Mouse (Mus musculus) small intestine, adult 2 months (tissue): Measurements from ENCODE around the gene Pnpo. TPM values are rescaled to one million over a fixed set of nuclear protein-coding genes. Genes with fewer than 3 reads are reported as not detected.

Experiments
- H3K27ac ChIP-seq: fragments of 200-500 bp; 2 replicates; pipeline ENCODE4 v1.5.1; 2012; ENCODE audit warnings: low read depth, low read length, control low read depth, inconsistent platforms; ENCODE audit not compliant: insufficient read depth
- H3K27me3 ChIP-seq: fragments of 200-500 bp; 2 replicates; pipeline ENCODE4 v1.6.1; 2012; ENCODE audit warnings: mild to moderate bottlenecking, moderate library complexity, low read length, inconsistent platforms; ENCODE audit not compliant: control insufficient read depth, insufficient read depth
- H3K36me3 ChIP-seq: fragments of 200-500 bp; 2 replicates; pipeline ENCODE4 v1.6.1; 2012; ENCODE audit warnings: mild to moderate bottlenecking, low read length, control low read depth, inconsistent platforms; ENCODE audit not compliant: control insufficient read depth, insufficient read depth
- H3K4me1 ChIP-seq: fragments of 200-500 bp; 2 replicates; pipeline ENCODE4 v1.6.1; 2012; ENCODE audit warnings: low read length, inconsistent platforms, mixed read lengths; ENCODE audit not compliant: control insufficient read depth, insufficient read depth, insufficient read length
- H3K4me3 ChIP-seq: fragments of 200-500 bp; 2 replicates; pipeline ENCODE4 v1.5.1; 2012; ENCODE audit warnings: low read depth, mild to moderate bottlenecking, control low read depth, inconsistent platforms, low read length, moderate library complexity
- CTCF ChIP-seq: fragments of 200-500 bp; IDR thresholded peaks from 2 replicates; pipeline ENCODE4 v1.5.1; 2012; ENCODE audit warnings: low read depth, mild to moderate bottlenecking, control low read depth, inconsistent platforms, low read length, moderate library complexity, mixed read lengths; ENCODE audit not compliant: insufficient replicate concordance, insufficient read length; ENCODE audit errors: extremely low read depth
- POLR2A ChIP-seq: fragments of 200-500 bp; IDR thresholded peaks from 2 replicates; pipeline ENCODE4 v1.6.1; 2012; ENCODE audit warnings: low read depth, mild to moderate bottlenecking, control low read depth, inconsistent platforms, low read length, moderate library complexity
- WGBS: fragments of 180-500 bp; shearing (Covaris S2); methylation state at CpG from one replicate; pipeline ENCODE4 v1.1.7; 2018; 5-methylcytosine and 5-hydroxymethylcytosine counted together
- polyA plus RNA-seq: library from polyadenylated mRNA; depleted of rRNA; stranded (reverse); fragments of >200 nt; gene quantifications from 2 replicates; pipeline ENCODE4 v1.2.3, GENCODE M21; 2012

Gene Pnpo
- polyA plus RNA-seq, 1 experiment: 44.6 TPM

DNA sequence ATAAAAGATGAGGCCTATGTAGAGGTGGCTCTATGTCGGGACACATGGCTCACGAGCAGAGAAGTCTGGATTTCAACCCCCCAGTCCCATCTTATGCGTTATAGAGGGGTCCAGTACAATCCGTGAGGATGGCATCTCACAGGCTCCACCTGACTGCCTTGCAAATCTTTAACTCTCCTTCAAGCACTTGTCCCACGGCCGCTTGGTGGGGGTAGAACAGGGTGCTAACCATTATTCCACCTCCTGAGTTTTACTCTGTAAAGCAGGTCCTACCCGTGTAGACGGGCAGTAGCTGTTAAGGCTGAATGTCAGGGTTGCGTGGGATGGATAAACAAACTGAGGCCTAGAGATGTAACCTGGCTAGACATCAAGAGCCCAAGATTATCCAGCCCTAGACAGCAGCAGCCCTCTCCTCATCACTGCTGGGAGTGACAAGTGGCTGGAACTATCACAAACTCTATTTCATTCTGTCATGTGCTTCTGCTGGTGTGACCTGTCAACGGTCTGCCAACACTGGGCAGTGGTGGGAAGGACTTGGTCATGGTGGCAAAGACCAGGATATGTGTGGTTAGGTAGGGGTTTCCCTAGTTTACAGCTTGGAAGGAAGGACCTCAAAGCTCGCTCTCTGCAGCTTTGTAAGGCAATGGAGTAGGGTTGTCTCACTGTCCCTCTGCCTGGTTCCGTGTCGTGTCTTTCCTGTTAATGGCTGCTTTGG lies 10.1 kb downstream of the Pnpo start:
- Histone ChIP-seq H3K36me3 (peaks cover 51% of the 10 kb centered on the region), H3K4me1 (peaks cover 21% of the 10 kb centered on the region), H3K27me3 (no peaks in the 10 kb centered on the region), H3K4me3 (peak overlapping the region; percentile 52), H3K27ac (peak overlapping the region; percentile 92)
- TF ChIP-seq CTCF (no peak), POLR2A (no peak)
- WGBS: 41% methylated on average over 13 of the region's 13 CpGs

DNA sequence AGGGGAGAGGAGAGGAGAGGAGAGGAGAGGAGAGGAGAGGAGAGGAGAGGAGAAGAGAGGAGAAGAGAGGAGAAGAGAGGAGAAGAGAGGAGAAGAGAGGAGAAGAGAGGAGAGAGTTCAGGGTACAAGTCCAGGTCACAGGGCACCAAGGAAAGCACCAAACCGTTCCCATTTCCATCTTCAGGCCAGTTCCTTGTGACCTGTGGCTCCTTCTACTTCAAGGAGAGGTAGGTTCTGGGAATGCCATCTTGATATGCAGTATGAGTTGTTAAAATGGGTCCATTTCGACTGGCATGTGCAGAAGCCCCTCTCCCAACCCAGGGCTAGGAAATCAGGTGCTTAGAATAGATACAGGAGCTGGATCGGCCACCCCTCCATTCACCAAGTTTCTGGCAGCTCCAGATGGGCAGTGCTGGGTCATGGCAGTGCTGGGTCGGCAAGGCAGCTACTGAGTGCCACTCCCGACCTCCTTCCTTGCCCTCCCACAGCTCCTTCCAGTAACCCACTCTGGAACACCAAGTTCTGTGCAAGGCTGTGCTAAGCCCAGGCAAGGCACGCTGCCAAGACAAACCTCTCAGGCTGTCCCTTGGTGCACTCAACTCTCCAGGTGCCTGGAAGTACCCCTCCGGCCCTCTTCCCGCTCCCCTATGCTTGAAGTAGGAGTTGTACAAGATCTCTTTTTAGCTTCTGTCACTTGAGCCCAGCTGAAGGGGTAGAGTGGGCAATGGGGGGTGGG lies 12.3 kb downstream of the Pnpo start:
- TF ChIP-seq CTCF (no peak), POLR2A (0 out of 2 replicates have a peak, but pooled peaks have one; percentile 12)
- no peaks in the 10 kb centered on the region for H3K27me3 ChIP-seq
- H3K36me3 ChIP-seq: peaks cover 40% of the 10 kb centered on the region
- peak overlapping the region; percentile 84 for H3K4me3 ChIP-seq
- peak overlapping the region; percentile 98 for H3K27ac ChIP-seq
- WGBS: 13% methylated on average over 8 of the region's 8 CpGs
- H3K4me1 ChIP-seq: peaks cover 18% of the 10 kb centered on the region

DNA sequence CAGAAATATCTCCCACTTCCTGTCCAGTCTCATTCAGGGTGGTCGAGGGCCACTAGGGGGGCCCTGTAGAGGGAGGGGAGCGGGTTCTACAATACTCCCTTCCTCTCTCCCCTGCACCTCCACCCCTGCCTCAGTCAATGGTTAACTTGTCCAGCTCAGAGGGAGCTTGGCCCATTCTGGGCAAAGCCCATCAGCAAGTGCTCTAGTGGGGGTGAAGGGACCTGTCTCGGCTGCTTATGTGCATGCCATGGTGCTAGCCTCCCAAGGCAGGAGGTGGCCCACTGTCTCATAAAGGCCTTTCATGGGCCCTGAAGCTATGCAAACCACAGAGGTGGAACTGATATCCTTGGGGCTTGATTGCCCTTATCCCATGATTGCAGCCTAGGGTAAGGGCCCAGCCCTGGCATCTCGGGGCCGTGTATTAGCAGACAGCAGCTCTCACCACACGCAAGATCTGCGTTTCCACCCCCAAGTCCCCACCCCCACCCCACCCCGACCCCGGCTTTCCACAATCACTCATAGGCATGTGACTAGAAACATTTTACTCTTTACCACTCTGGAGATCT lies 13.9 kb downstream of the Pnpo start:
- WGBS: 20% methylated on average over 9 of the region's 9 CpGs
- peak overlapping the region; percentile 87 for H3K4me3 ChIP-seq
- H3K27ac ChIP-seq: peak overlapping the region; percentile 100
- TF ChIP-seq POLR2A (peak; percentile 57), CTCF (no peak)
- peaks cover 23% of the 10 kb centered on the region for H3K4me1 ChIP-seq
- H3K27me3 ChIP-seq: no peaks in the 10 kb centered on the region
- H3K36me3 ChIP-seq: peaks cover 29% of the 10 kb centered on the region

DNA sequence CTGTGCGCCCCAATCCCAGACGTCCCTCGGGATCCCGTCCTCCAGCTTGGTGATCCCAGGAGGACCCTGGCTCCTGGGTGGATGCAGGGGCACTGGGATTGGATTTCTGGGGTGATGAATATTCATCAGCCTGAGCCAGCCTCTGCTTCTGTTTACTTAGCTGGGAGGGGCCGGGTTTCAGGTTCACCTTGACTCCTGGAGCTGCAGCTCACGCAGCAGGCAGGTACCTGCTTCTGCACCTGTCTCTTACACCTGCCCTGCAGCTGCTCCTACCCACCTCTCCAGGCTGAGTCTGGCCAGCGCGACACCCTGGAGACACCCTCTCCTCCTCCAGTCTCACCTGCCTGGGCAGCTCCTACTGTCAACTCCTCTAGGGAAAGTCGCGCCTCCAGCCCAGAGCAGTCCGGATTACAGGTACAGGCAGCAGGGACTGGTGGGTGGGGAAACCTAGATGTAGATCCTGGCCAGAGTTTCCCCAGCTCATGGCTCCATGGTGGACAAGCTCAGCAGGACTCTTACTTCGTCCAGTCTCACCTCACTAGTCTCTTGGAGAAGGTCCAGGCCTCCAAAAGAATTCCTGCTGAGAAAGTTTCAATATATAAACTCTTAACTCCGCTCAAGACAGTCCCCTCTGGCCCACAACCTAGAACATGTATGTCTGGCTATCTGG lies 14.6 kb downstream of the Pnpo start:
- H3K27ac ChIP-seq: peak overlapping the region; percentile 100
- peak overlapping the region; percentile 87 for H3K4me3 ChIP-seq
- no peaks in the 10 kb centered on the region for H3K27me3 ChIP-seq
- peaks cover 25% of the 10 kb centered on the region for H3K4me1 ChIP-seq
- WGBS: 11% methylated on average over 13 of the region's 13 CpGs
- no peak for TF ChIP-seq CTCF
- peak; percentile 89 for TF ChIP-seq POLR2A
- H3K36me3 ChIP-seq: peaks cover 23% of the 10 kb centered on the region

DNA sequence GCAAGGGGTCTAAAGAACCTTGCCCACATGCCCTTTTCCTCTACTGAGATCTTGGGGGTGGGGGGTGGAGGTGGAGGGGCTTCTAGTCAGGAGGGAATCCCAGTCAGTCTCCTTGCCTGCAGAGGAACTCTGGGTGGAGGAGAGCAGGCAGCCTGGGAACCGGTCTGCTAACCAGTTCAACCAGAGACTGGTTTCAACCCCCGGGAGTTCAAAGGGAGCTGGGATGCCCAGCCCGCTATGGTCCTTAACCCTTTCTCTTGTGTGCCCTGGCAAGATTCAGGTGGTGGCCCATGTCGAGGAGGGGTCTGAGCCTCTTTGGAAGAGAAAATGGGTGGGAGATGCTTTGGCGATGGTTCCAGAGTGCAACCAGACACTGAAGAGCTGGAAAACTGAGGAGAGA lies 15.1 kb downstream of the Pnpo start:
- WGBS: 14% methylated on average over 5 of the region's 5 CpGs
- peaks cover 27% of the 10 kb centered on the region for H3K4me1 ChIP-seq
- peaks cover 18% of the 10 kb centered on the region for H3K36me3 ChIP-seq
- peak overlapping the region; percentile 100 for H3K27ac ChIP-seq
- H3K4me3 ChIP-seq: peak overlapping the region; percentile 87
- TF ChIP-seq CTCF: peak; percentile 1; the same call in 1 of the 2 replicates
- no peak for TF ChIP-seq POLR2A
- no peaks in the 10 kb centered on the region for H3K27me3 ChIP-seq

DNA sequence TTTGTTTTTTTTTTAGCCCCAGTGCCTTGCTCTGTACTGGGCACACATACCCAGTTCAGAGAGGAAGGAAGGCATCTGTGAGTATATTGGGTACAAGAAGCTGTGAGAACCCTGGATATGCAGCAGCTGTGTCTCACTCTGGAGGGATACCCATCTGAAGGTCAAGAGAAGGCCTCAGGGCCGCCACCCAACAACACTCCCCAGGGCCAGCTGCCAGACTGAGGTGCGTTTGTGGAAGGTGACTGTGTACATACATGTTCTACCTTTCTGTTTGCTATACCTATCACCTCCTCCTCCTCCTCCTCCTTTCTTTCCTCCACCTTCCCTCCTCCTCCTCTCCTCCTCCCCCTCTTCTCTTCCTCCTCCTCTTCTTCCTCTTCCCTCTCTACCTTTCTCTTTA lies 15.7 kb downstream of the Pnpo start, which contains the start of gene Prr15l:
Gene Prr15l (plus strand): TSS at position 17 of the 400 bp plus-strand sequence.
- peaks cover 13% of the 10 kb centered on the region for H3K36me3 ChIP-seq
- H3K27me3 ChIP-seq: no peaks in the 10 kb centered on the region
- H3K4me3 ChIP-seq: peak within 1 kb of the TSS; percentile 87
- 21% methylated on average over 2 of the region's 2 CpGs for WGBS
- H3K4me1 ChIP-seq: peaks cover 27% of the 10 kb centered on the region
- TF ChIP-seq CTCF: no peak
- TF ChIP-seq POLR2A: no peak
- H3K27ac ChIP-seq: peak within 1 kb of the TSS; percentile 100
